Mouse (Mus musculus) brown adipose tissue, adult 24 weeks (tissue): Measurements from ENCODE around the gene Prkcsh. TPM values are rescaled to one million over a fixed set of nuclear protein-coding genes. Genes with fewer than 3 reads are reported as not detected.

Experiments
- H3K27ac ChIP-seq: fragments of 200-500 bp; replicated peaks from 2 replicates; pipeline ENCODE4 v1.5.1; 2012; ENCODE audit warnings: low read depth, mild to moderate bottlenecking, low read length
- H3K4me1 ChIP-seq: fragments of 200-500 bp; 2 replicates; pipeline ENCODE4 v1.6.1; 2012; ENCODE audit warnings: low read length, mixed read lengths; ENCODE audit not compliant: control insufficient read depth, insufficient read depth, insufficient read length
- H3K4me3 ChIP-seq: fragments of 200-500 bp; 2 replicates; pipeline ENCODE4 v1.5.1; 2012; ENCODE audit warnings: low read depth, mild to moderate bottlenecking, low read length, moderate library complexity; ENCODE audit not compliant: insufficient read depth
- polyA plus RNA-seq: library from polyadenylated mRNA; stranded (reverse); fragments of >200 nt; gene quantifications from 2 replicates; pipeline ENCODE4 v1.2.4, GENCODE M21; 2012; ENCODE audit not compliant: missing spikeins, insufficient read depth, insufficient read length

The Prkcsh gene
- 33.1 and 40.1 TPM in 2 replicates for polyA plus RNA-seq

DNA sequence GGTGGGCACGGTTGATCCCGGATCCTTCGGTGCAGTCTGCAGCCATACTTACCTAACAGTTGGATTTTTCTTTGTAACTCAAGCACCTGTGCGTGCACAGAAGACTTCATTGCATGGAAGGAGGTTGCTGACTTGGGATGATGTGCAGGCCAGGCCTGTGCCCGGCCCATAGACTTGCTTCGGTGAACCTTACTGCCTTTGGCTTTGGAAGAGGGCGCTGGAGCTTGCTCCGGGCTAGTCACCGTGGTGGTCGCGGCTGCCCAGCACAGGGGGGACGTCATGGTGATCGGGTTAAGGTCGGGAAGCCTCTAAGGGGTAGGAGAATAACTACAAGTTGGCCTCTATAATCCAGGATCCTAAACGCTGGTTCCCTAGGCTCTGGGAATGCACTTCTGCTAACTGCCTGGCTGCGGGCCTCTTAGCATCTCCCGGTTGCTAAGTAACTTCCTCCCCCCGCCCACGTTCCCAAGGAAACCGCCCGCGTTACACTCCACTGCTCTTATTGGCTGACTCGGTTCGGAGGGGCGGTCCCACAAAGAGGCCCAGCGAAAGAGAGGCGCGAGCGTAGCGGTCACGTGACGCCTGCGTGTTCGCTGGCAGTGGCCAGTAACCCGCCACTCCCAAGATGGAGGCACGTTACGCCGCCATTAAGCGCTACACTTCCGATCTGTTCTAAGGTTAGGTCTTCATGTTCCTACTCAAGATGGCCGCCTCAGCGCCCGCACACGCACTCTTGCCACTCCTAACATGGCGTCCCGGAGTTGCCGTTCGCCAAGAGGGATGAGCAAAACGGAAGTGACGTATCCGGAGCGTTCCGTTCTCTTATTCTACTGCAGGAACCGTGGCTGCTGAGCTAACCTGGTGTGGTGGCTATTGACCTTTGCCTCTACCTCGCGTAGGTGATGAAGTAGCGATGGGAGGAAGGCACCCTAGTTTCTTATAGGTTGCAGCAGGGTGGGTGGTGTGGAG is at the start of gene Prkcsh, which contains the start of gene Ccdc151:
Gene Prkcsh (plus strand): TSS at position 613 of the 969 bp plus-strand sequence.
Gene Ccdc151 (minus strand): TSS at position 441 of the 969 bp plus-strand sequence.
- H3K27ac ChIP-seq, result peak within 1 kb of the TSS; percentile 42; the same call in 1 of the 2 replicates

DNA sequence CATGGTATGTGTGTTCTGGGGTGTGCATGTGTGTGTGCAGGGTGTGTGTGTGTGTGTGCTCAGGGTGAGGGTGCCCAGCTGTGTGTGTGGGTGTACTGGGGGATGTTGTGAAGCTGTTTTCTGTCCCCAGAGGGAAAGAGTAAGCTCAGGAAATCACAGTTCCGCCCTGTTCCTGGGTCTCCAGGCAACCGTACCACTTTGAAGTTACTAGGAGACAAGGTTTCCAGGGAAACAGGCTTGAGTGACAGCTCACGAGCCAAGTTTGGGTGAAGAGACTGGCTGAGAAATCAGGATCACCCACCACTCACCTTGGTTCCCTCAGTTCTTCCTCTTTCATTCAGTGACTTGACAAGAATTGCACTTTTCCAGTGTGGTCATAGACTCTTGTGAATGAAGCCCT is 49.0 kb upstream of the Prkcsh start:
- H3K27ac ChIP-seq, result no peak overlapping the region
- H3K4me3 ChIP-seq, result no peak overlapping the region
- H3K4me1 ChIP-seq, result no peaks in the 10 kb centered on the region; the same call in 1 of the 2 replicates

More for the DNA sequence above, at the start of gene Prkcsh, which contains the start of gene Ccdc151:
- H3K4me3 ChIP-seq, result peak within 1 kb of the TSS; percentile 71
- H3K4me1 ChIP-seq, result peaks cover 6% of the 10 kb centered on the region

DNA sequence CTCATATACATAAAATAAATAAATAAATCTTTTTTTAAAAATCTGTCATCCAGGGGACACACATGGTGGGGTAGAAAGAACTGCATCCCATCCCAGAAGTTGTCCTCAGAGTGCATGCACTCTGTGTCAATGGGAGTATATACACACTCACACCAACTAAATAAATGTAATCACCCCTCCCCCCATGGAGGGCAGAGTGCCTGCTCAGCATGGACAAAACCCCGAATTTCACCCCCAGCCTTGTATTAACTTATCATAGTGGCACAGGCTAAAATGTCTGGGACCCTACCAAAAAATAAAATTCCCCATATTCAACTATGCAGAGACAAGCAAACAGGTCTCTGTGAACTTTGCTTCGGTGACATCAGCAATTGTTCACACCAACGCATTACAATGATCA is 48.0 kb upstream of the Prkcsh start:
- Histone ChIP-seq H3K4me3 (no peak overlapping the region), H3K27ac (no peak overlapping the region), H3K4me1 (no peaks in the 10 kb centered on the region; the same call in 1 of the 2 replicates)

DNA sequence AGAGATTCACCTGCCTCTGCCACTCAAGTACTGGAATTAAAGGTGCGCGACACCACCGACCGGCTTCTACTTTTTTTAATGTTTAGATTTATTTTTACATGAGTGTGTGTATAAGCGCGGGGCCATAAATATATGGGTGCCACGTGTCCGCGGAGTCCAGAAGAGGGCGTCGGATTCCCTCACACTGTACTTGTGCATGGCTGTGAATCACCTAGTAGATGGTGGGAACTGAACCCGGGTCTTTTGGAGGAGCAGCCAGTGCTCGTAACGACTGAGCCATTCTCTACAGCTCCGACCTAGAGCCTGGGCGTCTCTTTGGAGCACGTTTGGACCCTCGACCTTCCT is 47.4 kb upstream of the Prkcsh start:
- peak overlapping the region; percentile 42 for H3K27ac ChIP-seq
- peak overlapping the region; percentile 69 for H3K4me3 ChIP-seq
- H3K4me1 ChIP-seq, result peaks cover 2% of the 10 kb centered on the region

DNA sequence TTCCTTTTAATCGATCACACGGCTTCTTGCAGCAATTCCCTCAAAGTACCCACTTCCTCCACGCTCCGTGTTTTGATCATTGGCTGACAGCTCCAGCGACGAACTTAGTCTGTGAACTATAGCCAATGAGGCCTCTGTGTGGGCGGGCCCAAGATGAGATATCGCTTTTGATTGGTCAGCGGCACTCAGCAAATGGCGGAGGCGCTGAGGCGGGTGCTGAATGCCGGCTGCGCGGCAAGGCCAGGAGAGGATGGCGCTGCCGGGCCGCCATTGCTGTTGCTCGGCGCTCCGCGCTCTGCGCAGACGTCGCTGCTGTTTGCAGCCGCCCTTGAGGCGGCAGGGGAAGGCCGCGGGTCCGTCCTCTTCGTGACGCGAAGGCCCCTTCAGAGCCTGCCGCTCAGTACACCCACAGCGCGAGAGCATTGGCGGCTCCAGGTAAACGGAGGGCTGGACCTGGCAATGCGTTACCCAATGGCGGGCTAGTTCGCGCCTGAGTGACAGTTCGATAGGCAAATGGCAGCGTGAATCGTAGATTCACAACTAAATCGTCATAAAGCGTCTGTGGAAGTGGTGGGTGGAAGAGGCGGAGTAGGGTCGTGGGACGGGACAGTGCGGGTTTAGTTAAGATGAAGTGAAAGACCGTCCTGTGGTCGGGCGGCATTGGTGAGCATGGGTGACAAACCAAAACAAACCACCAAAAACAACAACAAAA is 46.9 kb upstream of the Prkcsh start, which contains the start of gene Swsap1:
Gene Swsap1 (plus strand): TSS at position 186 of the 712 bp plus-strand sequence.
- peak within 1 kb of the TSS; percentile 69 for H3K4me3 ChIP-seq
- H3K4me1 ChIP-seq, result peaks cover 7% of the 10 kb centered on the region
- H3K27ac ChIP-seq, result peak within 1 kb of the TSS; percentile 74

DNA sequence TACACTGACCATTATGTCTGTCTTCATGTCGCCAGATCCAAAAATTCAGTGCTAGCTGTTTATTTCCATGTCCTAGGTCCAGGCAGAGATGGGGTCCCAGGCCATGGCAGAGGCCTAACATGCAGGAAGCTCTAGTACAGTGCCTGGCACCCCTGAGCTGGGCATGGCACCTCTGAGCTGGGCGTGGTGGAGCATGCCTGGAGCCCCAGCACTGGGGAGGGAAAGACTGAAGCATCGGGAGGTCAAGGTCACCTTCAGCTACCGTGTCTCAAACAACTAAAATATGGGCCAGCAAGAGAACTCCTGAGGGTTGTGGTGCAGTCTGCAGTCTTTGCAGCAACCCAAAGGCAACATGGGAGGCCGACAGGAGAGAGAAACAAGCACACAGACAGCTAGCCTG is 44.2 kb upstream of the Prkcsh start:
- H3K27ac ChIP-seq, result no peak overlapping the region
- H3K4me3 ChIP-seq, result no peak overlapping the region
- peaks cover 12% of the 10 kb centered on the region for H3K4me1 ChIP-seq

DNA sequence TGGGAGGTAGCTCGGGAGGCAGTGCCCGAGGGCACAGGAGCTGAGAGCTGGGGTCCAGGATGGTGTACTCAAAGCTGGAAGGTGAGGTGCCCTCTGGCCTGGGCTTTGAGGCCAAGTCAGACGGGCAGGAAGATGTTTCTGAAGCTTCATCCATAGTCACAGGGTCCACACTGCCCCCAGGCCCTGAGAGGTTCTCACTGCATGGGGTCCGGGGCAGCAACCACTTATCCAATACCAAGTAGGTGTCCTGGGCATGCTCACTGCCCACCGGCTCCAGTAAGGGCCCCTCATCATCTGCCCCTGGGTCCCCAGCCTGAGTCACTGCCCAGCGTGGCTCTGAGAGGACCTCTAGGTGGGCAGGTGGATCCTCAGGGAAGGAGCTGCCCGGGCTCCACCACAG is 43.4 kb upstream of the Prkcsh start:
- Histone ChIP-seq H3K4me3 (no peak overlapping the region), H3K27ac (no peak overlapping the region), H3K4me1 (peaks cover 12% of the 10 kb centered on the region)

DNA sequence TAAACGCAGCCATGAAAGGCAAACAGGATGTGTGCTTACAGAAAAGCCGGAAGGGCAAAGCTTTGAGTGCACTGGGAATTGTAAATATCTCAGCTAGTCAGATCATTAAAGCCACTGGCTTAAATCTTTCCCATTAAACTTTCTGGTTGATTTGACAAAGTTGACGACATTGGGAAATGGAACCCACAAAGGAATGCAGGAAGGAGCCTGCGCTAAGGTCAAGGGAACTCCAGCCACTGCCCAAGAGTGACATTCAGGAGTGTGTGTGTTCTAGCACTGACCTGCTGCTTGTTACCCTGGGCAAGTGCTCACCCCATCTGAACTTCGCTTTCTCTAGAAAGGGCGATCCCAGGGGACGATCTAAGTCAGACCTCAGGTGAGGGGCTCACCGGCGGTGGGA is 42.5 kb upstream of the Prkcsh start:
- peak overlapping the region; percentile 4; the same call in 1 of the 2 replicates for H3K27ac ChIP-seq

DNA sequence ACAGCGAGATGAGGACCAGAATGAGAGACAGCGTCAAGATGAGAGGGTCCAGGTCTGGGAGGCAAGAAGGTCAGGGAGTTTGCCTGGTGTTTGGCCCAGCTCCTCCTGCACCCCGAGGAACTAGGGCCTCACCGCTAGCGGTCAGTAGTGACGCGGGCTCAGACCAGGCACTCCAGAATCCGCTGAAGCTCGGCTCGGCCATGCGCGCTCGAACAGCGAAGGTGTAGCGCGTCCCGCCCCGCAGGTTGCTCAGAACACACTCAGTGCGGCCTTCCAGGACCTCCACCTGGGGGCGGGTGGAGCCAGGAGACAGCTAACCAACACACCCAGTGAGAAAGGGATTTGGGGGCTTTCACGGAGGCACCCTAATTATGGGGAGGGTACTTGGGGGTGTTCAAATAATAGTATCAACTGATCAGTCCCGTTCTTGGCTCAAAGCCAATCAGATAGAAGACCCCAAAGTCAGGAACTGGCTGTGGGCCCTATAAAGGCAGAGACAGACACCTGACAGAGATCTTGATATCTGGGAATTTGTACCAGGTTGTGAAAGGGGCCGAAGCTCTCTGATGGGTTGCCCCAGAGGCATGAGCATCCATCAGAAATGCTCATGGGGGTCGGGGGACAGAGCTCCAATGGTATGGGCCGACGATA is 41.9 kb upstream of the Prkcsh start:
- H3K4me1 ChIP-seq, result peaks cover 12% of the 10 kb centered on the region
- peak overlapping the region; percentile 4; the same call in 1 of the 2 replicates for H3K27ac ChIP-seq
- no peak overlapping the region for H3K4me3 ChIP-seq

More for the DNA sequence above, 42.5 kb upstream of the Prkcsh start:
- Histone ChIP-seq H3K4me3 (no peak overlapping the region), H3K4me1 (peaks cover 12% of the 10 kb centered on the region)

DNA sequence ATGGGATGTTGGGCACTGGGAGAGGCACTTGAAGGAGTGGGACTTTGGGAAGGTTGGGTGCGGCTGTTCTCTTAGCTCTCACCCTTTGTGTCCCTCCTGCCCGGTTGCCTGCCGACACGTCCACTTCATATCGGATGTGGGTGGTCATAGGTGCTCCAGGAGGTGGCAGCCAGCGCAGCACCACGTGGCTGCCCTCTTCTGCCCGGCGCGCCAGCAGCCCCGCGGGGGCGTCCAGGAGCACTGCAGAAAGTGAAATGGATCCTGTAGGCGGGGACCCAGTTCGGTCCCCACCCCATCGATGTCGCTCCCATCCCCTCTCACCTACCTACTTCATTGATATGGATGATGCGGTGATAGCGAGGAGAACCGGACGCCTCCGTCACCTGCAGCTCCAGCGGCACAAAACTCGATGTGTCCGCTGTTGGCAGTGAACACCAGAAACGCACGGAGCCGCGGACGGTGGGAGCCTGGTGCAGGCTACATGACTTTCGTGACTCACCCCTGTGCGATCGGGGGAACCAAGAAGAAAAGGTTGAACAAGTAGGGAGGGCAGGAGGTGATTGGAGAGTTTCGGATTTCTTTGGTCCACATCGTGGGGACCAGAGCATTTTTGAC is 41.1 kb upstream of the Prkcsh start:
- peak overlapping the region; percentile 64 for H3K4me3 ChIP-seq
- H3K27ac ChIP-seq, result no peak overlapping the region
- H3K4me1 ChIP-seq, result peaks cover 12% of the 10 kb centered on the region

DNA sequence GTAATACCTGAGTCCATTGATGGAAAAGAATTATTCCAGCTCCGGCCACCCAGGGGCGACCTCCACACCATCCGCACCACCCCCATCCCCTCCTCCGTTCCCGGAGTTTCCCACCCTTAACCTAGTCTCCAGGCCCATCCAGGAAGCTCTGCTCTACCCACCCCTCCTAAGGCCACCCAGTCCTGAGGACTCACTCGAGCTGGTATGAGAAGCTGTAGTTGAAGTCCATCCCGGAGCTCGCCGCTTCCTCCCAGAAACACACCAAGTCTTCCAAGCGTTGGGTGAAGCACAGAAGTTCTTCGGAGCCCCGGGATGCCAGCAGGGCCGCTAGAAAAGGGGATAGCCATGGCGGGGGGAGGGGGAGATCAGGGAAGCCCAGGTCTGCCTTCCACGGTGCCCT is 40.6 kb upstream of the Prkcsh start:
- H3K4me3 ChIP-seq, result peak overlapping the region; percentile 64
- no peak overlapping the region for H3K27ac ChIP-seq
- peaks cover 12% of the 10 kb centered on the region for H3K4me1 ChIP-seq

DNA sequence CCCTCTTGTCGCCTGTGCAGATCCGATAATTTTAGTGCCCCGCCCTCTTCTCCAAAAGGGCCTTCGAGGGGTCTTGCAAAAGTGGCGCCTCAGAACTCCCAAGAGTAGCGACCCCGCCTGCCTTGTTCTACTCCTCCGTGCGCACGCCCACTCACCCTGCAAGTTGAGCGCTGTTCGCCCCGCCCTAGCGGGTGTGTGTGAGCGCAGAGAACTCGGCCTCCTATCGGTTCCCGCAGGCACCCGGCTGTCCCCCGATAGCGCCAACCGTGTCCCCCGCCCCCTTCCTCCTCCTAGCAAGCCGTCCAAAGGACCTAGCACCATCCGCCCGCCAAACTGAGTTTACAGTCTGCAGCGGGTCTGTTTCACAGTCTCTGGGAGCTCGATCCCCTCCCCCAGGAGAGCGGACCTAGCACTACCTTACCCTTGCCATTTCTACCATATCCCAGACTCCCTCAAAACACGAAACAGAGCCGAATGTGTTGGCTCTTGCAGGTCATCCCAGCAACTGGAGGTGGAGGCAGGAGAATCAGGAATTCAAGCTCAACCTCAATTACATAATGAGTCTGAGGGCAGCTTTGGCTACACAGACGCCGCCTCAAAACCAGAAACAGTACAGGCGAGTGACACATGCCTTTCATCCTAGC is 40.1 kb upstream of the Prkcsh start:
- Histone ChIP-seq H3K27ac (peak overlapping the region; percentile 80), H3K4me1 (peaks cover 12% of the 10 kb centered on the region), H3K4me3 (peak overlapping the region; percentile 64)

DNA sequence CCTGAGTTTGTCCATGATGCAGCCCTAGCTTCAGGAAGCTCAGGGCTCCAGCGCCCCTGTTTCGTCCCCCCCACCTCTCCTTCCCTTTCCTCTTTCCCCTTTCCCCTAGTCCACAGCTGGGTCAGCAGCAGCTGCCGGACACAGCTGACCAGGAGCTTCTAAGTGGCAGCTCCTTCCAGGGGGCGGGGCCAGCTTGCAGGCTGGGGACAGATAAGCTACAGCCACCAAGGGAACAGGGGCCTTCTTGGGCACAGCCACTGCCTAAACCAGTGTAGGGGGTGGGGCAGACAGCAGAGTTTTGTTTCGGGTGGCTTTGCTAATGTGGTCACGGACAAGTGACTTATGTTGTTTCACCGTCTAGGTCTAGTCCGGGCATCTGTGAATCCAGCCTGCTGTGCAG is 39.2 kb upstream of the Prkcsh start, which contains the start of gene Epor:
Gene Epor (minus strand): TSS at position 90 of the 400 bp plus-strand sequence.
- Histone ChIP-seq H3K27ac (peak within 1 kb of the TSS; percentile 80), H3K4me3 (peak within 1 kb of the TSS; percentile 64), H3K4me1 (peaks cover 12% of the 10 kb centered on the region)

DNA sequence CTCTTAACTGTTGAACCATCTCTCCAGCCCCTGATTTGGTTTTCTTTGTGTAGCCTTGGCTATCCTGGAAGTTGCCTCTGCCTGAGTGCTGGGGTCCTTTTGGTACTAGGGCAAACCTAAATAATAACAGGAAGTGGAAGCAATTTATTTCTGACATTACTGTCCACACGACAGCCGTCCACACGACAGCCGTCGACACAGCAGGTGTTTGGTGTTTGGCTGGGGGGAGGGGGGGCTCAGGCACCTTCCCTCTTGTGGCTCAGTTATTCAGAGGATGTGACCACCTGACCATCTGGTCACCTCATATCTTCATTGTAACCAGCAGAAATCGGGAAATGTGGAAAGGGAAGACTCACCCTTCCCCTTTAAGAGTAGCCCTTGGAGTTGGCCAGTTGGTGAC is 33.7 kb upstream of the Prkcsh start:
- H3K4me1 ChIP-seq, result peaks cover 2% of the 10 kb centered on the region; the same call in 1 of the 2 replicates
- no peak overlapping the region for H3K27ac ChIP-seq
- no peak overlapping the region for H3K4me3 ChIP-seq
